8 mouse cellular contexts compared by ENCODE assay signal in genomic region chr15:103168801-103169611, GRCm38 (mm10). TPM values are rescaled to one million over a fixed set of nuclear protein-coding genes. Genes with fewer than 3 reads are reported as not detected.
DNase-seq lines count a peak whose midpoint lies in the region; ATAC-seq and TF ChIP-seq lines count a peak whose summit lies in the region.

No protein-coding gene starts in this region.

- no peak for DNase-seq in layer of hippocampus, adult 2 months (ENCODE audit: low spot score in 2 of 2)
- DNase-seq in layer of hippocampus, adult 11-12 months (ENCODE audit: low spot score) = no peak
- DNase-seq in hindbrain, embryonic 14.5 days (ENCODE audit: low spot score) = peak; percentile 64
- DNase-seq in liver, postnatal 0 days = peak; percentile 53
- no peak for DNase-seq in frontal cortex, postnatal 10 days (ENCODE audit: low spot score in 2 of 2)
- no peak for DNase-seq in layer of hippocampus, postnatal 36 days

- peak overlapping the region; percentile 63 for H3K4me2 ChIP-seq in hindbrain, embryonic 14.5 days (replicated peaks)
- H3K4me2 ChIP-seq in liver, postnatal 0 days (ENCODE audit: low read depth, low read length) = peak overlapping the region; percentile 75
- H3K4me2 ChIP-seq in neural tube, embryonic 13.5 days = peak overlapping the region; percentile 91

- H3K4me3 ChIP-seq in layer of hippocampus, adult 2 months = peak overlapping the region; percentile 46
- peak overlapping the region; percentile 34 for H3K4me3 ChIP-seq in hindbrain, embryonic 14.5 days (replicated peaks; ENCODE audit: low read length)
- H3K4me3 ChIP-seq in liver, postnatal 0 days (ENCODE audit: low read depth, low read length) = peak overlapping the region; percentile 54
- peak overlapping the region; percentile 48 for H3K4me3 ChIP-seq in neural tube, embryonic 13.5 days

- H3K9me3 ChIP-seq in hindbrain, embryonic 14.5 days (ENCODE audit: control insufficient read depth, low read length) = no peaks in the 10 kb centered on the region
- no peaks in the 10 kb centered on the region for H3K9me3 ChIP-seq in liver, postnatal 0 days (ENCODE audit: low read length)
- no peaks in the 10 kb centered on the region for H3K9me3 ChIP-seq in neural tube, embryonic 13.5 days

- TF ChIP-seq CTCF in layer of hippocampus, adult 2 months (conservative IDR thresholded peaks at IDR 0.05) = no peak
- TF ChIP-seq CTCF in liver, postnatal 0 days (IDR thresholded peaks at IDR 0.05; ENCODE audit: low read depth) = no peak

- H3K27me3 ChIP-seq in hindbrain, embryonic 14.5 days (ENCODE audit: control insufficient read depth, insufficient read depth, low read length) = peaks cover 64% of the 10 kb centered on the region
- peaks cover 69% of the 10 kb centered on the region for H3K27me3 ChIP-seq in liver, postnatal 0 days (ENCODE audit: insufficient read depth, low read length)
- H3K27me3 ChIP-seq in neural tube, embryonic 13.5 days = peaks cover 12% of the 10 kb centered on the region; the same call in 1 of the 2 replicates

- no peaks in the 10 kb centered on the region for H3K36me3 ChIP-seq in hindbrain, embryonic 14.5 days (replicated peaks; ENCODE audit: control insufficient read depth, insufficient read depth)
- no peaks in the 10 kb centered on the region for H3K36me3 ChIP-seq in liver, postnatal 0 days (replicated peaks; ENCODE audit: insufficient read depth, low read length)
- H3K36me3 ChIP-seq in neural tube, embryonic 13.5 days = no peaks in the 10 kb centered on the region

- peak; percentile 37; the same call in 1 of the 2 replicates for ATAC-seq in common myeloid progenitor, adult 5-6 weeks (replicated peaks; ENCODE audit: low read depth, poor library complexity, severe bottlenecking)
- ATAC-seq in hindbrain, embryonic 14.5 days (ENCODE audit: low FRiP score) = peak; percentile 35
- no peak for ATAC-seq in liver, postnatal 0 days
- peak; percentile 33 for ATAC-seq in neural tube, embryonic 13.5 days (ENCODE audit: low read depth)

- H3K9ac ChIP-seq in hindbrain, embryonic 14.5 days = peak overlapping the region; percentile 61
- H3K9ac ChIP-seq in liver, postnatal 0 days (replicated peaks) = peak overlapping the region; percentile 18; the same call in 1 of the 2 replicates
- H3K9ac ChIP-seq in neural tube, embryonic 13.5 days = peak overlapping the region; percentile 77

- no peak overlapping the region for H3K27ac ChIP-seq in layer of hippocampus, adult 2 months
- H3K27ac ChIP-seq in hindbrain, embryonic 14.5 days = peak overlapping the region; percentile 82
- no peak overlapping the region for H3K27ac ChIP-seq in liver, postnatal 0 days (ENCODE audit: low read depth)
- H3K27ac ChIP-seq in neural tube, embryonic 13.5 days (replicated peaks) = peak overlapping the region; percentile 95

- WGBS in hindbrain, embryonic 14.5 days = under 1% methylated on average over 62 of the region's 63 CpGs
- under 1% methylated on average over 57 of the region's 63 CpGs for WGBS in liver, postnatal 0 days (ENCODE audit: insufficient replicate concordance)
- WGBS in neural tube, embryonic 13.5 days = under 1% methylated on average over 63 of the region's 63 CpGs

- peaks cover 23% of the 10 kb centered on the region for H3K4me1 ChIP-seq in hindbrain, embryonic 14.5 days (replicated peaks; ENCODE audit: control insufficient read depth, insufficient read depth, low read length)
- peaks cover 22% of the 10 kb centered on the region for H3K4me1 ChIP-seq in liver, postnatal 0 days (ENCODE audit: insufficient read depth)
- H3K4me1 ChIP-seq in neural tube, embryonic 13.5 days (replicated peaks) = peaks cover 96% of the 10 kb centered on the region

- no peak for TF ChIP-seq EP300 in liver, postnatal 0 days (IDR thresholded peaks at IDR 0.05; ENCODE audit: low read depth)

RNA-seq across cellular contexts. Expression of gene Smug1, which starts 2.1 kb away (rescaled TPM):
- 10 to 100 TPM; 17.9 to 18.2 TPM for total RNA-seq in layer of hippocampus, adult 2 months (2021)
- 4.2 and 4.9 TPM in 2 replicates for total RNA-seq in common myeloid progenitor, adult 5-6 weeks (2017)
- 37.6 and 40.8 TPM in 2 replicates for polyA plus RNA-seq in hindbrain, embryonic 14.5 days (2014; fragmentation: Nextera tagmentation; extraction: Ambion mirVana)
- polyA plus RNA-seq in liver, postnatal 0 days (2015; fragmentation: Nextera tagmentation; extraction: Ambion mirVana) = 3.6 and 3.8 TPM in 2 replicates
- polyA plus RNA-seq in neural tube, embryonic 13.5 days (2015; fragmentation: Nextera tagmentation; extraction: Ambion mirVana) = 36.1 and 41.0 TPM in 2 replicates
- 10 to 100 TPM; 20.9 to 22.5 TPM for total RNA-seq in layer of hippocampus, postnatal 36 days (2021)

Comparison
In these comparisons a context has a peak if more than half of its experiments do, and no peak if none do; other contexts are left out.
1. DNase-seq: peak in hindbrain, embryonic 14.5 days (single experiment) and liver, postnatal 0 days (single experiment); none in layer of hippocampus, adult 2 months (0 of 2), layer of hippocampus, adult 11-12 months (single experiment), frontal cortex, postnatal 10 days (0 of 2) and layer of hippocampus, postnatal 36 days (0 of 2).
2. H3K27ac ChIP-seq: peak in hindbrain, embryonic 14.5 days (single experiment) and neural tube, embryonic 13.5 days (single experiment); none in layer of hippocampus, adult 2 months (single experiment) and liver, postnatal 0 days (single experiment).
3. H3K9ac ChIP-seq: peak in every context shown above with its lines; median percentile 77 in neural tube, embryonic 13.5 days; 61 in hindbrain, embryonic 14.5 days; 18 in liver, postnatal 0 days.
4. Peak in every context shown above with its lines, with median percentiles within 50 percentile points of each other: H3K4me3 ChIP-seq and H3K4me2 ChIP-seq.